Mouse (Mus musculus): ENCODE measurements around the gene Zc3h7b.

Gene Zc3h7b

GRCm38 (mm10) chr15:81814716-81815370 is 70.0 kb downstream of the Zc3h7b start:
- in situ Hi-C loops (cut with MboI) = no loop called here

GRCm38 (mm10) chr15:81818404-81818803 is 73.5 kb downstream of the Zc3h7b start:
- in situ Hi-C loops (cut with MboI) = no loop called here

GRCm38 (mm10) chr15:81822631-81823030 is 77.8 kb downstream of the Zc3h7b start:
- in situ Hi-C loops (cut with MboI) = no loop called here

GRCm38 (mm10) chr15:81824832-81825231 is 80.0 kb downstream of the Zc3h7b start:
- in situ Hi-C loops (cut with MboI) = no loop called here

- in situ Hi-C loops (cut with MboI) = no loop called here
Observed at GRCm38 (mm10) chr15:81828426-81829207, 83.8 kb downstream of the Zc3h7b start.

GRCm38 (mm10) chr15:81829208-81829580 is 84.3 kb downstream of the Zc3h7b start:
- in situ Hi-C loops (cut with MboI) = no loop called here

GRCm38 (mm10) chr15:81830530-81830929 is 85.7 kb downstream of the Zc3h7b start:
- in situ Hi-C loops (cut with MboI) = loop anchor here (5.0 kb wide), 1 partner anchor 87 kb away; no protein-coding TSS in a partner anchor

GRCm38 (mm10) chr15:81831136-81831825 is 86.4 kb downstream of the Zc3h7b start:
- in situ Hi-C loops (cut with MboI) = loop anchor here (5.0 kb wide), 1 partner anchor 86 kb away; no protein-coding TSS in a partner anchor

- in situ Hi-C loops (cut with MboI) = loop anchor here (5.0 kb wide), 1 partner anchor 85 kb away; no protein-coding TSS in a partner anchor
Observed at GRCm38 (mm10) chr15:81832219-81832618, 87.4 kb downstream of the Zc3h7b start.

GRCm38 (mm10) chr15:81833481-81833880 is 88.6 kb downstream of the Zc3h7b start:
- in situ Hi-C loops (cut with MboI) = loop anchor here (5.0 kb wide), 1 partner anchor 84 kb away; no protein-coding TSS in a partner anchor

GRCm38 (mm10) chr15:81834171-81834841 is 89.4 kb downstream of the Zc3h7b start:
- in situ Hi-C loops (cut with MboI) = loop anchor here (5.0 kb wide), 1 partner anchor 83 kb away; no protein-coding TSS in a partner anchor

GRCm38 (mm10) chr15:81835007-81835880 is 90.4 kb downstream of the Zc3h7b start:
- in situ Hi-C loops (cut with MboI) = no loop called here

GRCm38 (mm10) chr15:81836124-81836821 is 91.4 kb downstream of the Zc3h7b start:
- in situ Hi-C loops (cut with MboI) = no loop called here

GRCm38 (mm10) chr15:81836966-81837920 is 92.4 kb downstream of the Zc3h7b start:
- in situ Hi-C loops (cut with MboI) = no loop called here

GRCm38 (mm10) chr15:81838554-81839235 is 93.8 kb downstream of the Zc3h7b start:
- in situ Hi-C loops (cut with MboI) = no loop called here

- in situ Hi-C loops (cut with MboI) = no loop called here
Observed at GRCm38 (mm10) chr15:81839634-81840033, 94.8 kb downstream of the Zc3h7b start.

- in situ Hi-C loops (cut with MboI) = no loop called here
Observed at GRCm38 (mm10) chr15:81840306-81840705, 95.4 kb downstream of the Zc3h7b start.

- in situ Hi-C loops (cut with MboI) = no loop called here
Observed at GRCm38 (mm10) chr15:81842275-81842674, 97.4 kb downstream of the Zc3h7b start.

Data from mature B cell (primary cell).